Mouse (Mus musculus) G1E (cell line): ENCODE data around the gene Ifngr2. TPM values are rescaled to one million over a fixed set of nuclear protein-coding genes. Genes with fewer than 3 reads are reported as not detected.

Experiments used
- ATAC-seq: 2 replicates; pipeline ENCODE4 v1.8.0; 2016; ENCODE audit warnings: mild to moderate bottlenecking; ENCODE audit not compliant: insufficient number of reproducible peaks, poor library complexity, low FRiP score, severe bottlenecking; ENCODE audit errors: extremely low read depth
- DNase-seq: peaks from one replicate; pipeline ENCODE4 v3.0.0; 2012; ENCODE audit warnings: low spot score
- H3K27me3 ChIP-seq: 2 replicates; pipeline ENCODE4 v1.6.1; 2012; ENCODE audit warnings: mild to moderate bottlenecking, low read length, inconsistent platforms; ENCODE audit not compliant: insufficient read depth
- H3K36me3 ChIP-seq: replicated peaks from 2 replicates; pipeline ENCODE3; 2012; ENCODE audit warnings: mild to moderate bottlenecking, inconsistent platforms
- H3K4me1 ChIP-seq: 2 replicates; pipeline ENCODE4 v1.6.1; 2012; ENCODE audit warnings: low read depth, low read length, inconsistent platforms, mixed read lengths; ENCODE audit not compliant: insufficient read depth
- H3K4me3 ChIP-seq: 2 replicates; pipeline ENCODE4 v1.5.1; 2012; ENCODE audit warnings: low read depth, mild to moderate bottlenecking, inconsistent platforms, low read length, moderate library complexity, mixed read lengths
- H3K9me3 ChIP-seq: replicated peaks from 2 replicates; pipeline ENCODE4 v1.6.1; 2012; ENCODE audit warnings: inconsistent platforms
- CTCF ChIP-seq: IDR thresholded peaks from 2 replicates; pipeline ENCODE4 v1.5.1; 2012; ENCODE audit warnings: low read depth, low read length, inconsistent platforms, mixed read lengths
- GATA1 ChIP-seq: IDR thresholded peaks from 2 replicates; pipeline ENCODE4 v1.6.1; 2012; ENCODE audit warnings: borderline replicate concordance, low read length, inconsistent platforms, mixed read lengths
- GATA2 ChIP-seq: IDR thresholded peaks from 2 replicates; pipeline ENCODE4 v1.6.1; 2012; ENCODE audit warnings: low read depth, low read length, inconsistent platforms, borderline replicate concordance
- POLR2AphosphoS5 ChIP-seq: IDR thresholded peaks from 2 replicates; pipeline ENCODE4 v1.6.1; 2012; ENCODE audit warnings: low read depth, low read length, inconsistent platforms; ENCODE audit not compliant: insufficient replicate concordance
- TAL1 ChIP-seq: conservative IDR thresholded peaks from 2 replicates; pipeline ENCODE4 v1.6.1; 2012; ENCODE audit warnings: low read depth, low read length, inconsistent platforms, mixed read lengths
- polyA plus RNA-seq: library from polyadenylated mRNA; stranded (reverse); fragments of >175 nt; gene quantifications from 2 replicates; pipeline ENCODE4 v1.2.3, GENCODE M21; 2012
- total RNA-seq, 2 experiments: library from RNA; stranded (forward) in 1 of 2; stranded (reverse) in 1 of 2; fragments of 200-1000 nt in 1 of 2; fragments of >200 nt in 1 of 2; fragmentation: Nextera tagmentation in 1 of 2; gene quantifications; 2 replicates each; pipeline ENCODE4 v1.2.3; 2014 to 2017

Ifngr2 gene
- total and polyA plus RNA-seq, 3 experiments: 20.0 to 38.9 (median 20.8) TPM

DNA sequence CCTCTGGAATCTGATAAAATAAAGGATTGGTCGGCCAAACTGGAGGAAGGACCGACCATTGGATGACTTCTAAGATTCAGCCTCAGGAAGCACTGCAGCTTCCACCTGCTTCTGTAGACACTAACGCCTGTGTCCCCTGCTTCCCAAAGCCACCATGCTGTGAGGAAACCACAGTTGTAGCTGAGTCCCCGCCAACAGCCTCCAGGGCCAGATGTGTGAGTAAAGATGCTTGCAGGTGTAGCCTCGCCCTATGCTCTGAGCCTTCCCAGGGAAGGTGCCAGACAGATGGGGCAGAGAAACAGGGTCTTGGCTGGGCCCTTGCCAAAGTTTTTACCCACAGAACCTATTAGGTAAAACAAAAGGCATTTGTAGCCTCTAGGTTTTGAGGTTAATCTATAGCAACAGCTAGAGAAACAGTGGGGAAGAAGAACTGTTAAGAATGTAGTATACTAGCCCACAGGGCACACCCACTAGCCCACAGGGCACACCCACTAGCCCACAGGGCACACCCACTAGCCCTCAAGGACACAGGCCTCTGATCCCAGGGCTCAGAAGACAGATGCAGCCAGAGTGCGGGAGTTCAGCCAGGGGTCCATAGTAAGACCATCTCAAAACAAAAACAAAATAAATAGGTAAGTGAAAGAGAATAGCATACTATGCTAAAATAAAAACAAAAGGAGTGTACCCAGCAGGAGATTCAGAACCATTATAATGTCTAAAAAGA lies 41.0 kb downstream of the Ifngr2 start:
- DNase-seq: no peak
- ATAC-seq: no peak
- Histone ChIP-seq H3K9me3 (no peaks in the 10 kb centered on the region), H3K4me3 (no peak overlapping the region), H3K27me3 (no peaks in the 10 kb centered on the region; the same call in 1 of the 2 replicates), H3K4me1 (peaks cover 29% of the 10 kb centered on the region), H3K36me3 (peaks cover 67% of the 10 kb centered on the region)
- no peak for TF ChIP-seq POLR2AphosphoS5
- TF ChIP-seq CTCF: no peak
- no peak for TF ChIP-seq GATA2
- TF ChIP-seq GATA1: no peak
- TF ChIP-seq TAL1: no peak

GRCm38 (mm10) chr16:91588703-91589102 lies 41.8 kb downstream of the Ifngr2 start:
- Histone ChIP-seq H3K4me3 (no peak overlapping the region), H3K36me3 (peaks cover 67% of the 10 kb centered on the region), H3K4me1 (peaks cover 37% of the 10 kb centered on the region), H3K9me3 (no peaks in the 10 kb centered on the region), H3K27me3 (no peaks in the 10 kb centered on the region; the same call in 1 of the 2 replicates)
- TF ChIP-seq GATA1 (no peak), CTCF (no peak), TAL1 (no peak)
- no peak for ATAC-seq
- no peak for DNase-seq

DNA sequence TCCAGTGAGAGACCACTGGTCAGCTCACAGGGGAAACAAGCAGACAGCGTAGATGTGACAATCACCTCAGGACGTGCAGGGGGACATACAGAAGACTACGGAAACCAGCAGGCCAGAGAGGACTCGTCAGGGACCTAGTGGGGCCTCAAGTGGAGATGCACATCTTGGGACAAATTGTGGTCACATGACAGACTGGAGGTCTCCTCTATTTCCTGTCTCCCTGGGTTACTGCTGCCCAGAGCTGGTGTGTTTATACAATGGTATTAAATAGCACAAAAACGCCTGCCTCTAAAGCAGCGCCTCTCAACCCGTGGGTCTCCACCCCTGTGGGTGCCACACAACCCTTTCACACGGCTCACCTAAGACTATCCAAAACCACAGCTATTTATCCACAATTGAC lies 45.3 kb downstream of the Ifngr2 start:
- Histone ChIP-seq H3K36me3 (peaks cover 51% of the 10 kb centered on the region), H3K4me3 (no peak overlapping the region), H3K9me3 (no peaks in the 10 kb centered on the region), H3K4me1 (peaks cover 63% of the 10 kb centered on the region), H3K27me3 (no peaks in the 10 kb centered on the region; the same call in 1 of the 2 replicates)
- ATAC-seq (no peak), DNase-seq (no peak)
- no peak for TF ChIP-seq POLR2AphosphoS5
- no peak for TF ChIP-seq TAL1
- TF ChIP-seq GATA1: no peak
- no peak for TF ChIP-seq GATA2

DNA sequence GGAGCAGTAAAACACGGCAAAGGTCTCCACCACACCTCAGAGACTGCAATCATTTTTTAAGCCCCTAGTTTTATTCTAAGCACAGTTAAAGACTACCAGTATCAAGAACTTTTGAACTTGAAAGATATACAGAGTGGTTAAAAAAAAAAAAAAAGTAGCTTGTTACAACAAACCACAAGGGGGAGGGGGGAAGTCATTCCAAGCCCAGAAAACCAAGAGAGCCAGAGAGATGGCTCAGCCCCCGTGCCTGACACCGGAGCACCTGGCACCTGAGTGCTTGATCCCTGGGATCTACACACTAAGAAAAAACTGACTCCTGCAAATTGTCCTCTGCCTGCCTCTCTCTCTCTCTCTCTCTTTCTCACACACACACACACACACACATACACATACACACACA lies 46.4 kb downstream of the Ifngr2 start:
- TF ChIP-seq TAL1 (no peak), CTCF (no peak), GATA1 (no peak), POLR2AphosphoS5 (no peak), GATA2 (no peak)
- ATAC-seq (no peak), DNase-seq (no peak)
- peak overlapping the region; percentile 48; the same call in 1 of the 2 replicates for H3K4me3 ChIP-seq
- no peaks in the 10 kb centered on the region; the same call in 1 of the 2 replicates for H3K27me3 ChIP-seq
- H3K9me3 ChIP-seq: no peaks in the 10 kb centered on the region
- H3K36me3 ChIP-seq: peaks cover 48% of the 10 kb centered on the region
- H3K4me1 ChIP-seq: peaks cover 62% of the 10 kb centered on the region

- TF ChIP-seq TAL1 (no peak), POLR2AphosphoS5 (no peak), GATA2 (no peak), GATA1 (no peak), CTCF (no peak)
- DNase-seq (no peak), ATAC-seq (no peak)
- Histone ChIP-seq H3K4me3 (peak overlapping the region; percentile 27; the same call in 1 of the 2 replicates), H3K27me3 (no peaks in the 10 kb centered on the region; the same call in 1 of the 2 replicates), H3K9me3 (no peaks in the 10 kb centered on the region), H3K4me1 (peaks cover 59% of the 10 kb centered on the region), H3K36me3 (peaks cover 40% of the 10 kb centered on the region)
Measured at GRCm38 (mm10) chr16:91595076-91595475, 48.2 kb downstream of the Ifngr2 start.

DNA sequence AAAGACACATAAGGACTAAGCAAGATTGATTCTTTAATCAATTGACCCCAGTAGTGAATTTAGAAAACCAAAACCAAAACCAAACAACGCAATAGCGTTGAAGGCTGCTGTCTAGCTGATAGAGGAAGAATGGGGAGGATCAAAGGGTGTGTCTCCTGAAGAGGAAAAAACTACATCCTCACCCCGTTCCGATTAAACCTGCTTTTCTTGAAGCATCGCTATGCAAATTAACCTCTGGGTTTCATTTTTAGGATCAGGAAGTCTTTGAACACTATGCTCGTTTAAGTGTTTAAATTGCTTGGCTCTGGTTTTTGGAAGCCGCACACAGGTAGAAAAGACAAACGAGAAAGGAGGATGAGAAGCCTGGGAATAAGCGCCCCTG lies 49.5 kb downstream of the Ifngr2 start:
- no peak for ATAC-seq

More for the DNA sequence above, 49.5 kb downstream of the Ifngr2 start:
- no peak for TF ChIP-seq GATA2
- no peak for TF ChIP-seq CTCF
- TF ChIP-seq POLR2AphosphoS5: no peak
- peak; percentile 36 for DNase-seq
- H3K4me1 ChIP-seq: peaks cover 61% of the 10 kb centered on the region
- H3K27me3 ChIP-seq: peaks cover 6% of the 10 kb centered on the region
- peaks cover 30% of the 10 kb centered on the region for H3K36me3 ChIP-seq
- no peaks in the 10 kb centered on the region for H3K9me3 ChIP-seq
- H3K4me3 ChIP-seq: peak overlapping the region; percentile 82
